In genomic region chr16:30552621-30553338, GRCm38 (mm10) we compare ENCODE assay signal across 8 mouse cellular contexts. TPM values are rescaled to one million over a fixed set of nuclear protein-coding genes. Genes with fewer than 3 reads are reported as not detected.
DNase-seq lines count a peak whose midpoint lies in the region; ATAC-seq and TF ChIP-seq lines count a peak whose summit lies in the region.

No protein-coding gene starts in this region.

- no peak for TF ChIP-seq CTCF in small intestine, adult 2 months (IDR thresholded peaks at IDR 0.05; ENCODE audit: extremely low read depth, insufficient read length, insufficient replicate concordance, low read depth, low read length)

- peak overlapping the region; percentile 76 for H3K27ac ChIP-seq in hindbrain, embryonic 13.5 days
- H3K27ac ChIP-seq in small intestine, adult 2 months (ENCODE audit: insufficient read depth, low read depth, low read length) = peak overlapping the region; percentile 8; the same call in 1 of the 2 replicates

- peaks cover 26% of the 10 kb centered on the region for H3K4me1 ChIP-seq in hindbrain, embryonic 13.5 days (replicated peaks)
- H3K4me1 ChIP-seq in small intestine, adult 2 months (ENCODE audit: control insufficient read depth, insufficient read depth, insufficient read length, low read length) = peaks cover 6% of the 10 kb centered on the region

- 0 out of 2 replicates have a peak overlapping the region, but pooled peaks have one; percentile 14 for H3K4me2 ChIP-seq in hindbrain, embryonic 13.5 days

- DNase-seq in adipocyte (ENCODE audit: low spot score) = peak; percentile 88
- peak; percentile 22 for DNase-seq in cerebellum, adult 8-10 months
- DNase-seq in gastrocnemius, adult 18-20 months (ENCODE audit: low spot score) = peak; percentile 52
- DNase-seq in layer of hippocampus, postnatal 25 days (ENCODE audit: extremely low spot score in 1 of 2, low spot score in 1 of 2) = peak; percentile 37 to 64
- DNase-seq in lung, postnatal 14 days = peak; percentile 95

- H3K9ac ChIP-seq in hindbrain, embryonic 13.5 days = peak overlapping the region; percentile 24; the same call in 1 of the 2 replicates

- WGBS in hindbrain, embryonic 13.5 days = 27% methylated on average over 11 of the region's 11 CpGs
- WGBS in small intestine, adult 2 months = 25% methylated on average over 11 of the region's 11 CpGs

- no peaks in the 10 kb centered on the region for H3K27me3 ChIP-seq in hindbrain, embryonic 13.5 days
- no peaks in the 10 kb centered on the region for H3K27me3 ChIP-seq in small intestine, adult 2 months (ENCODE audit: control insufficient read depth, insufficient read depth, low read length)

- no peak for TF ChIP-seq POLR2A in small intestine, adult 2 months (IDR thresholded peaks at IDR 0.05; ENCODE audit: low read depth, low read length)

- H3K4me3 ChIP-seq in hindbrain, embryonic 13.5 days = no peak overlapping the region
- no peak overlapping the region for H3K4me3 ChIP-seq in small intestine, adult 2 months (ENCODE audit: low read depth, low read length)

- peak; percentile 12; the same call in 1 of the 2 replicates for ATAC-seq in hindbrain, embryonic 13.5 days (ENCODE audit: low FRiP score)
- ATAC-seq in erythroid progenitor cell, adult 5-6 weeks (replicated peaks; ENCODE audit: low FRiP score, poor library complexity, severe bottlenecking) = no peak

- H3K9me3 ChIP-seq in hindbrain, embryonic 13.5 days = peaks cover 20% of the 10 kb centered on the region

- peaks cover 30% of the 10 kb centered on the region for H3K36me3 ChIP-seq in hindbrain, embryonic 13.5 days
- no peaks in the 10 kb centered on the region for H3K36me3 ChIP-seq in small intestine, adult 2 months (ENCODE audit: control insufficient read depth, insufficient read depth, low read length)

RNA-seq across cellular contexts. Expression of gene Tmem44, which starts 2.1 kb away (rescaled TPM):
- 1 to 10 TPM; 1.3 to 1.9 TPM for total RNA-seq in gastrocnemius, adult 18-20 months (2021)
- 73.7 and 82.8 TPM in 2 replicates for polyA plus RNA-seq in hindbrain, embryonic 13.5 days (2015; fragmentation: Nextera tagmentation; extraction: Ambion mirVana)
- total RNA-seq in layer of hippocampus, postnatal 25 days (2021) = 10 to 100 TPM; 35.2 to 40.9 TPM
- 1.2 and 3.0 TPM in 2 replicates for polyA plus RNA-seq in small intestine, adult 2 months (2012; rRNA removed)
- 0.42 TPM in 1 of 2 replicates, not detected in the other for total RNA-seq in erythroid progenitor cell, adult 5-6 weeks (2015; ENCODE audit: low replicate concordance)
- total RNA-seq in erythroid progenitor cell, adult 5-6 weeks (2017; ENCODE audit: low replicate concordance) = 5.3 TPM in 1 of 2 replicates, not detected in the other

RNA-seq across cellular contexts. Expression of gene Lsg1, which starts 34.6 kb away (rescaled TPM):
- total RNA-seq in gastrocnemius, adult 18-20 months (2021) = 10 to 100 TPM; 18.6 to 18.9 TPM
- 59.8 and 60.3 TPM in 2 replicates for polyA plus RNA-seq in hindbrain, embryonic 13.5 days (2015; fragmentation: Nextera tagmentation; extraction: Ambion mirVana)
- 10 to 100 TPM; 17.3 to 21.1 TPM for total RNA-seq in layer of hippocampus, postnatal 25 days (2021)
- 2.6 and 5.5 TPM in 2 replicates for polyA plus RNA-seq in small intestine, adult 2 months (2012; rRNA removed)
- total RNA-seq in erythroid progenitor cell, adult 5-6 weeks (2015; ENCODE audit: low replicate concordance) = 15.9 and 23.1 TPM in 2 replicates
- total RNA-seq in erythroid progenitor cell, adult 5-6 weeks (2017; ENCODE audit: low replicate concordance) = 28.4 and 39.0 TPM in 2 replicates

RNA-seq across cellular contexts. Expression of gene Fam43a, which starts 46.7 kb away (rescaled TPM):
- total RNA-seq in gastrocnemius, adult 18-20 months (2021) = 1 to 10 TPM; 4.3 to 6.6 TPM
- polyA plus RNA-seq in hindbrain, embryonic 13.5 days (2015; fragmentation: Nextera tagmentation; extraction: Ambion mirVana) = 15.9 and 16.2 TPM in 2 replicates
- total RNA-seq in layer of hippocampus, postnatal 25 days (2021) = 10 to 100 TPM in 1 of 2 experiments, 1 to 10 TPM in 1; 9.0 to 12.7 TPM
- polyA plus RNA-seq in small intestine, adult 2 months (2012; rRNA removed) = 9.8 and 11.7 TPM in 2 replicates
- total RNA-seq in erythroid progenitor cell, adult 5-6 weeks (2015; ENCODE audit: low replicate concordance) = 1.7 and 6.1 TPM in 2 replicates
- 2.1 and 2.2 TPM in 2 replicates for total RNA-seq in erythroid progenitor cell, adult 5-6 weeks (2017; ENCODE audit: low replicate concordance)

Comparison
In these comparisons a context has a peak if more than half of its experiments do, and no peak if none do; other contexts are left out.
1. DNase-seq: peak in every context shown above with its lines; median percentile 95 in lung, postnatal 14 days; 88 in adipocyte; 52 in gastrocnemius, adult 18-20 months; 50 in layer of hippocampus, postnatal 25 days; 22 in cerebellum, adult 8-10 months.
2. RNA of gene Tmem44, which starts 2.1 kb away (total RNA-seq): 35.2 to 40.9 TPM in layer of hippocampus, postnatal 25 days; 1.3 to 1.9 TPM in gastrocnemius, adult 18-20 months and 0.42 to 5.3 TPM in erythroid progenitor cell, adult 5-6 weeks; every median in the first group is over 4 times any median in the second.